Mouse (Mus musculus) telencephalon, adult 2 months (tissue): ENCODE data around the gene Gm20388.

Experiments
- DNase-seq: peaks from one replicate; pipeline ENCODE4 v3.0.0-alpha.2; 2011; ENCODE audit warnings: low read depth, low spot score

Gene Gm20388

GRCm38 (mm10) chr8:123872048-123872447 is 3961.4 kb downstream of the Gm20388 start:
- DNase-seq = no peak

DNA sequence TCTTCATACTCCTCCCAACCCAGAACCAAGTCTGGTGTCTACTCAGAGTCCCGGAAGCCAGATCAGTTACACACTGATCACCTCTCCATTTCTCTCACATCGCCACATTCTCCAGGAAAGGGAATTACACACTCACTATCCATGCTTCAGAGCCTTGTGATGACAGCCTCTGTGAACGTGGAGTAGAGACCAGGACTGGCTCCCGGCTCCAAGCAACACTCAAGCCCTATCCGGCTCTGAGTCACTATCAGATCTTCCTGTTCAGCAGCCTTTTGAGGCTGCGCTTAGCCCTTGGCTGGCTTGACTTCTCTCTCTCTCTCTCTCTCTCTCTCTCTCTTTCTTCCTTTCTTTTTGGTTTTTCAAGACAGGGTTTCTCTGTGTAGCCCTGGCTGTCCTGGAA is 3962.7 kb downstream of the Gm20388 start:
- no peak for DNase-seq

GRCm38 (mm10) chr8:123874324-123874723 is 3963.7 kb downstream of the Gm20388 start:
- DNase-seq = peak; percentile 77

DNA sequence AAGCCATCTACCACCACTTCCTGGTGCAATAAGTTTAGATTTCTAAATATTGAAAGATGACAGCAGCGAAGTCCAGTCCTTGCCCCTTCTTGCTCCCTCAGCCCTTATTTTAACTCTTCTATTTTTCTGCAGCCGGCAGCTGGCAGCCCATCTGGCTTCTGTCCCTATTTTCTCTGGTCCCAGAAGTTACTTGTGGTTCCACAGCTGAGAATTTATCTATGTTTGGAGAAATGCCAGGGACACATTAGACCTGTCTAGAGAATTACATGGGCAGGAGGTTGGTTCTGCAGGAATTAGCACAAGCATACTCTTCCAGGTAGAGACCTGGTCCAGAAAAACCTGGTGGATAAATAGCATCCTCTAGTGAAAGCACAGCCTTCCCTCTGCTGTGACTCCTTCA is 3967.2 kb downstream of the Gm20388 start:
- no peak for DNase-seq

DNA sequence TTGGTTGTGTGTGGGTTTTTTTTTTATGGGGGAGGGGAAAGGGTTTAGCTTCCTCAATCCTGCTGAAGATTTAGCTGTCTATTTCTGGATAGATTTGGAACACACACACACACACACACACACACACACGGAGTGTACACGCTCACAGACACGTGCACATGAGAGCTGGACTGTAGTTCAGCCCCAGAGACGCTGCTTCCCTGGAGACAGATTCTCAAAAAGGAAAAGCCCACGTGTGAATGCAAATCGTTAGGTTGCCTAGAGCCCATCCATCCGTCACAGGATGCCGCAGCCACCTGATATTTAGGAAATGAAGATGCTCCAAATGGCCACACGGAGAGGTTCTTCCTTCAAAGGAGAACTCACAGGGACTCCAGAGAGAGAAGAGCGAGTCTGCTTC is 3969.6 kb downstream of the Gm20388 start:
- DNase-seq = peak; percentile 95

- DNase-seq = no peak
Measured at GRCm38 (mm10) chr8:123880821-123881350, 3970.2 kb downstream of the Gm20388 start.

DNA sequence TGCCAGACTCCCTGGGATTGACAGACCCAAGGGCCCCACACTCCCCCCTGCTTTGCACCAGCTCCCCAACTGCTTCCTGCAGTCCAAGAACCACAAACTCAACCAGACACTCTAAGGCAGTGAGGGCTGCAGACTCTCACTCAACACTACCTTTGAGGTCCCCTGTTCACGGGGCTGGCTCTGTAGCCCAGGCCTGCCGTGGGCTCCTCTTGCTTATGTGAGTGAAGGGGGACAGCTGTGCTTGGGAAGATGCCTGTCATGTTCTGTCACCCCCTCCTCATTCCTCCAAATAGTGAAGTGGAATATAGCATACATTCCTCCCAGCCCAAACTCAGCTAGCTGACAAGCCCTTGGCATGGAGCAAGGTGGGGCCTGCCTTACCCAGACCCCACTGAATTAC is 3971.8 kb downstream of the Gm20388 start:
- no peak for DNase-seq

GRCm38 (mm10) chr8:123883094-123883493 is 3972.5 kb downstream of the Gm20388 start:
- DNase-seq = no peak

GRCm38 (mm10) chr8:123884721-123885565 is 3974.3 kb downstream of the Gm20388 start:
- peak; percentile 96 for DNase-seq

DNA sequence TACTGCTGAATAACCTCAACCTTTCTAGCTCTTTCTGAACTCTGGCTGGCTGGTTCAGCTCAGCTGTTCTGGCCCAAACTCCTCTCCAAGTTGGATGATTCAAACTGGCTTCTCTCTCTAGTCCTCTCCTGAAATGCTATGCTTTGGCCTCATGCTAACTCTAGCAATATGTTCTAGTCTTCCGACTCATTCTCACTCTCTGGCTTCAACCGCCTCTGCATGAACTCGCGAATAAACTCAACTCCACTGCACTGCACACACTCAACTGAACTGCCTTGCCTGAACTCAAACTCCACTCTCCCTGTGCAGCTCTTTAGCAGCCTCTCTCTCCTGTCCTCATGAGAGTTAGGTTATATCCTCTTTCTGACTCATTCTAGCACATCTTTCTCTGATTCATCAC is 3976.5 kb downstream of the Gm20388 start:
- DNase-seq = no peak

GRCm38 (mm10) chr8:123887956-123888355 is 3977.3 kb downstream of the Gm20388 start:
- no peak for DNase-seq

DNA sequence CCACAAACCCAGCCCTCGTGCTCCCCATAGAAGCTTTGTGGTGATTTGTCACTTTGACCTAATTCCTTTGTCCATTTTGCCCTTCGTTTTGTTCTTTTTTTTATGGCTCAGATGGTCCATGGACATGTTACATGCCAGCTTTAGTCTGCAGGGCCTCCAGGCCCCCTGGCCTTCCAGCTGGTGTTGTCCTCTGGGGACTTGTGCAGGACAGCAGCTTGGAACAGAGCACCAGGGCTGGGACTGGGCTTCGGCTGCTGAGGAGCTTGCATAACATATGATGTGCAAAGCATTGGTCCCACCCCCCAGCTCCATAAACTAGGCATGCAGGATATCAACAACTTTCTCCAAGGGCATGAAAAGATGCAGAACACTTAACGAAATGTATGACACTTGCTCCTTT is 3979.2 kb downstream of the Gm20388 start:
- DNase-seq = no peak

DNA sequence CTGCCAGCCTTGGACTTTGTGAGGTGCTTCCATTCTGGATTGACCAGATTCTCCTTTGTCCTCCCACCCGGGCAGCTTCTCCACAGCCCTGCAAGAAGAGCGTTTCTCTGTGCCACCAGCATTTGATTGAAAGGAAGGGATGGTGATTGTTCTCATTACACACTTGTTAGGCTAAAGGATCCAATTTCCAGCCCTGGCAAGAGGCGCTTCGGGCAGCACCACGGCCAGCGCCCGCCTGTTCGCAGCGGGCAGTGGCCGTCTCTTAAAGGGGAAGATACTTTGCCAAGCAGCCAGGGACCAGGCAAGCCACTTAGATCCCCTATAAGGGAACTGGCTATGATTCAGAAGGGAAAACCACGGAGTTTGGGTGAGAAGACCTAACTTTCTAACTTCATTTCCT is 3980.6 kb downstream of the Gm20388 start:
- DNase-seq = no peak

DNA sequence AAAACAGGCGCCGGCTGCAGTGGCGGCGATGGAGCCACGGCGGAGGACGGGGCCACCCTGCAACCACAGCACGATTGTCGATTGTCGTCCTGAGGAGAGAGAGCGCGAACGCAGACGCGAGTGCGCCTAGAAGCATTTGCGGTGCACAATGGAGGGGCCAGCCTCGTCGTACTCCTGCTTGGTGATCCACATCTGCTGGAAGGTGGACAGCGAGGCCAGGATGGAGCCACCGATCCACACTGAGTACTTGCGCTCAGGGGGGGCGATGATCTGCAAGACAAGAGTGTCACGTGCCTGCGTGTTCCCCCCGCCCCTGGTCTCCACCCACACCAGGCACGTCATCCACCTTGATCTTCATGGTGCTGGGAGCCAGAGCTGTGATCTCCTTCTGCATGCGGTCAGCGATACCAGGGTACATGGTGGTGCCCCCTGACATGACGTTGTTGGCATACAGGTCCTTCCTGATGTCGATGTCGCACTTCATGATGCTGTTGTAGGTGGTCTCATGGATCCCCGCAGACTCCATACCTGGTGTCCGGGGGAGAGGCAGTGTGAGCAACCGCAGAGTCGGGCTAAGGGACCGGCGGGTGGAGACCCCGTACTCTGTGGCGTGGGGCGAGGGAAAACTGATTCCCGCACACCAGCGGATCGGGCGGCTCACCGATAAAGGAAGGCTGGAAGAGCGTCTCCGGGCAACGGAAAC is 3981.4 kb downstream of the Gm20388 start:
- peak; percentile 83 for DNase-seq

- DNase-seq = no peak
Measured at GRCm38 (mm10) chr8:123892586-123893155, 3982.0 kb downstream of the Gm20388 start.

- DNase-seq = no peak
Measured at GRCm38 (mm10) chr8:123893413-123893812, 3982.8 kb downstream of the Gm20388 start.

GRCm38 (mm10) chr8:123894502-123895097 is 3984.0 kb downstream of the Gm20388 start, which contains the start of gene Acta1:
Acta1 (minus strand) TSS chr8:123894751.
- DNase-seq = no peak

GRCm38 (mm10) chr8:123895230-123895629 is 3984.6 kb downstream of the Gm20388 start:
- DNase-seq = no peak

DNA sequence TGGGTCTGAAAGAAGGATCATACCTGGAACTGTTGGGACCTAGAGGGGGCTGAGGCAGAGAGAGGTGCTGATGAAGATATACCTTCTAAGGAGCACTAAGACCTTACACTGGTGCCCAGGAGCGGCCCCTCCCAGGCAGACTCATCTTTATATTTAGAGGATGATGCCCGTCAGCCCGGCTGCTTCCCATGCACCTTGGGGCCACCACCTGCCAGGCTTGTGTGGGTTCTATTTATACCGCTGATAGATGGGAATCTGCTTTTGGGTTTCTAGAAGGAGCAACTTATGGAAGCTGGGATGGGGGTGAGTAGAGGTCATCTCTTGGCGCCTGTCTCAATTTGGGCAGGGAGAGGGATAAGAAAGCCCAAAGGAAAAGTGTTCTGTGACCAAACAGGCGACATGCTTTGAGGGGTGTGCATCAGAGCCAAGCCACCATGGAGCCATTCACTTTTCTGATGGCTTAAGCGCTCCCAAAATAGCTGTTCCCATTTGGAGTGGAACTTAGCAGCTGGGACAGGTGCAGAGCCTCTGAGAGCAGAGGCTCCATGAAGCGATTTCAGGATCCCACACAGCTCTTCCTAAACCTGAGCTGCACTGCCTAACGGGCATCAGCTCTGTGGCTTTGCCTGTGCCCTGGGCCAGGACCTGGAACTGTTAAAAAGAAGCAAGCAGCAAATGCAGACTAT is 3985.2 kb downstream of the Gm20388 start:
- DNase-seq = no peak

DNA sequence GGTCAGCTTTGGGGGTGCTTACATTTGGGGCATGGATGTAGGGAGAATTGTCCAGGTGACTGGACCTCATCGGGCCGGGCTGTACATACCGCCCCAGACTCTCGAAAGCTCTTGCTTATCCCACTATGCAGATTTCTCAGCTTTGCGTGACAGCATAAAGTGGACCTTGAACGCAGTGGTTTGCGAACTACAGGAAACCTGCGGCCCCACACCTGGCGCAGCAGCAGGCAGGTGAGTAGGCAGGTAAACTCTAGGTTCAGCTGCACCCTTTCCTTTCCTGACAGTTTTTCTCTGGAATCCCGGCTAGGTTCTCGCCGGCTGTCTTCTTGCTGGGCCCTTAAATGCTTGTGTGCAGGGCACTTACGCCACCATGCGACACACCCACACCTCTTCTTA is 3985.7 kb downstream of the Gm20388 start:
- no peak for DNase-seq

GRCm38 (mm10) chr8:123896774-123897173 is 3986.1 kb downstream of the Gm20388 start:
- DNase-seq = no peak
